Mouse (Mus musculus) spleen, adult 2 months (tissue): ENCODE data around the gene Lrba.

Experiments
- CTCF ChIP-seq: fragments of 200-500 bp; IDR thresholded peaks from 2 replicates; pipeline ENCODE4 v1.5.1; 2011; ENCODE audit warnings: mild to moderate bottlenecking, inconsistent platforms; ENCODE audit not compliant: insufficient read depth, insufficient read length, insufficient replicate concordance; ENCODE audit errors: extremely low read depth
- POLR2A ChIP-seq: fragments of 200-500 bp; IDR thresholded peaks from 2 replicates; pipeline ENCODE4 v1.6.1; 2011; ENCODE audit warnings: low read depth, low read length, inconsistent platforms

GRCm38 (mm10) chr3:86659326-86659725 lies 434.8 kb downstream of the Lrba start:
- TF ChIP-seq POLR2A (no peak), CTCF (no peak)
